Mouse (Mus musculus): ENCODE measurements at regions not wholly inside any gene's neighbourhood (a gene's known extent, or its start where the extent isn't known, plus 50 kb on each side); places are given as distances from the start of the nearest gene placed in this dataset.
"Not testable (repeated sequence)": the region's sequence is repeated elsewhere in the genome, so short reads cannot be mapped to it uniquely, and the experiment has no call there.

DNA sequence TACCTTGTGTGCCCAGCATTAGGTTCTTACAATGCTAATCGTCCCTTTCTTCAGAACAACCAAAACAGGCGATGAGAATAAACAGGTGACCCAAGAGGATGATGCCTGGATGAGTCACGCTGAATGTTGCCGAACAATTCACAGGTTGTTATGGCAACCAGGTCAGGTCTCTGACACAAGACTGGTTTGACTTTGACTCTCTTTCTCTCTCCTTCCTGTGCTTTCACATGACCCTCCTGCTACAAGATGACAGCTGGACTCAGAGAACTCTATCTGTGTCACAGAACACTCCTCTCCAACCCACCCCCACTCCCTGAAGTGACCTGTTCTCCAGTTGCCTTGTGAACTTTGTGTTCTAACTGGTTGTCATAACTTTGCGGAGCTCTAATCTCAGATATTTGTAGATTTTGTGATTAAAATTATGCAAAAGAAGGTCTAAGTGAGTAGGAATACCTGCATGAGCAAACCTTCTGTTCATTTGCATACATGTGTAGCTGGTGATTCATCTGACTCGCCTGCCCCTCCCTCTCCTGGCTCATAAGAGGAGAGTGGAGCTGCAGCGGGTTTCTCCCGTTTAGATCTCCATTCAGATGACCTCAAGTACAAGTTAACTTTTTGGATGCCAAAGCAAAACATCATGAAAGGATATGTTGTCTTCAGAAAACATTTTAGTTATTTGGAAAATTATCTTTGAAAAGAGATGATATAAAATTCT lies 126.2 kb upstream of the Nrip1 start:
- H3K36me3 ChIP-seq = no peaks in the 10 kb centered on the region
- H3K4me3 ChIP-seq = no peak overlapping the region
- H3K4me2 ChIP-seq (replicated peaks) = no peak overlapping the region
- no peak overlapping the region for H3K9ac ChIP-seq
- H3K4me1 ChIP-seq = no peaks in the 10 kb centered on the region
- no peak overlapping the region for H3K27ac ChIP-seq
- no peaks in the 10 kb centered on the region for H3K9me3 ChIP-seq
- no peaks in the 10 kb centered on the region for H3K27me3 ChIP-seq
- 68% methylated on average over 8 of the region's 8 CpGs for WGBS
- ATAC-seq (ENCODE audit: insufficient number of reproducible peaks, insufficient read depth, low FRiP score, low TSS enrichment) = no peak

DNA sequence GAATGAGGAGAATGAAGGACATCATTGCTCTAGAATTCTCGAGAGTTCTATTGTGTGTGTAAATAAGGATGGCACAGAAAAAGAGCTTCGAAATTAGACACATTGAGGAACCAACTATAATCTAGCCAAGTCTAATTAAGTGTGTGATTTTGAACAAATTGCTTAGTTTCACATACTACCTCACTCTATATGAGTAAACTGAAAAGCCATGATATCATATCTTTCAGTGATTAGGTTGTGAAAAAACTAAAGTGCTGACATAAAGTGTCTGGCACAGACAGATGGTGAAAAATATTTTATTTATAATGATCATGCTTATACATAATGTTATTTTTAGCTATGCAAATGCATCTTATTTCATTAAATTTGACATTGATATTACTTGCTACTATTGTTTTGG lies 124.6 kb upstream of the Nrip1 start:
- 80% methylated on average over 2 of the region's 2 CpGs for WGBS
- no peaks in the 10 kb centered on the region for H3K27me3 ChIP-seq
- ATAC-seq (ENCODE audit: insufficient number of reproducible peaks, insufficient read depth, low FRiP score, low TSS enrichment) = no peak
- no peak overlapping the region for H3K4me3 ChIP-seq
- H3K36me3 ChIP-seq = no peaks in the 10 kb centered on the region
- H3K4me1 ChIP-seq = no peaks in the 10 kb centered on the region
- H3K4me2 ChIP-seq (replicated peaks) = no peak overlapping the region
- H3K9me3 ChIP-seq = no peaks in the 10 kb centered on the region
- no peak overlapping the region for H3K27ac ChIP-seq
- H3K9ac ChIP-seq = no peak overlapping the region

DNA sequence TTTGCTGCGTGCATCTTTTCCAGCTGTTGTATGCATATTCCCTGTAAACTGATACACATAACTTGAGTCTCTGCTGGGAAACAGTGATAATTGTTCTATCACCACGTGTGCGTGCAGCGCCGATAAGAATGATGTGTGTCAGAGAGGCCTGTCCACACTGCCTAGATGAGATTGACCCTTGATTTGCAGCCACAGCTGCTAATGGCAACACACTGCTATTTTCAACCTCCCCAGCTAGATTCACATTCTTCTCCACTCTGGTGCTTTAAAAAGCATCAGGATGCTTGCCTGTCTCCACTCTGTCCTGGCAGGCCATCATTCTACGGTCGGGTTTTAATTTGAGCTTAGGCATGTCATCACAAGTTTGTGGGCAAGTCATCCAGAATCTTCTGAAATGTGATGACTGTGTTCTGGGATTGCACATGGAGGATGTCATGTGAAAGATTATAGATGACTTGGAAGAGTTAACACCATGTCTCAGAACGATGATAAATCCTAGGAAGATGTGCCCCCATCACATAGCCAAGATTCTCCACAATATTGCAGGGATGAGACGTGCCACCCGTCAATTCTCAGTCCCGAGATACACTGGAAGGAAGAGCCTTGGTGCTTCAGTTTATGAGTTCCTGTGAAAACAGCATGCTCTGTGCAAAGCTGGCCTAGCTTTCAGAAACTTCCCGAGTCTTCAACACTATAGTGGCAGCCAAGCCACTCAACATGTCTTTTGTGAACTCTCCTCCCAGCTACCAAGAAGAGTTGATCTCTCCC lies 123.6 kb upstream of the Nrip1 start:
- Histone ChIP-seq H3K9ac (no peak overlapping the region), H3K4me2 (replicated peaks) (no peak overlapping the region), H3K27me3 (no peaks in the 10 kb centered on the region), H3K36me3 (no peaks in the 10 kb centered on the region), H3K27ac (no peak overlapping the region), H3K4me1 (no peaks in the 10 kb centered on the region), H3K4me3 (no peak overlapping the region), H3K9me3 (no peaks in the 10 kb centered on the region)
- WGBS = 79% methylated on average over 12 of the region's 12 CpGs
- ATAC-seq (ENCODE audit: insufficient number of reproducible peaks, insufficient read depth, low FRiP score, low TSS enrichment) = no peak

DNA sequence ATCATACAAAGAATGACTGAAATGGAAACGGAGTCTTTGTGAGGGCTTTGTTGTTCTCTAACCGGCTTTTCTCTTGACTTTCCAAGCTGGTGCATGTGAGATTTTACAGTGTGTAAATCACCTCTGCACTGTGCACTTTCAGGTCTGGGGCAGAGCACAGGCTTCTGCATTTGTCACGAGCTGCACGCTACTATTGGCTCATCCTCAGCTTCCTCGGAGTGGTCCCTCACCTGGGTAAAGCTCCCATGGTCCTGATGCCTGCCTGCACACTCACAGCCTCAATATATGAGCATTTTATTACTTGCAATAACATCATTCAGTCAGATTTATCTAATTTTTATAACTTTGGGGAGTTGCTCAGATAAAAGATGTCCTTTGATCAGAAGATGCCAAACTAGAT lies 109.8 kb upstream of the Nrip1 start:
- no peaks in the 10 kb centered on the region for H3K9me3 ChIP-seq
- H3K4me3 ChIP-seq = no peak overlapping the region
- no peaks in the 10 kb centered on the region for H3K27me3 ChIP-seq
- no peak overlapping the region for H3K4me2 ChIP-seq (replicated peaks)
- WGBS = 88% methylated on average over 5 of the region's 5 CpGs
- no peak for ATAC-seq (ENCODE audit: insufficient number of reproducible peaks, insufficient read depth, low FRiP score, low TSS enrichment)
- H3K36me3 ChIP-seq = no peaks in the 10 kb centered on the region
- no peak overlapping the region for H3K27ac ChIP-seq
- H3K9ac ChIP-seq = no peak overlapping the region
- H3K4me1 ChIP-seq = no peaks in the 10 kb centered on the region

DNA sequence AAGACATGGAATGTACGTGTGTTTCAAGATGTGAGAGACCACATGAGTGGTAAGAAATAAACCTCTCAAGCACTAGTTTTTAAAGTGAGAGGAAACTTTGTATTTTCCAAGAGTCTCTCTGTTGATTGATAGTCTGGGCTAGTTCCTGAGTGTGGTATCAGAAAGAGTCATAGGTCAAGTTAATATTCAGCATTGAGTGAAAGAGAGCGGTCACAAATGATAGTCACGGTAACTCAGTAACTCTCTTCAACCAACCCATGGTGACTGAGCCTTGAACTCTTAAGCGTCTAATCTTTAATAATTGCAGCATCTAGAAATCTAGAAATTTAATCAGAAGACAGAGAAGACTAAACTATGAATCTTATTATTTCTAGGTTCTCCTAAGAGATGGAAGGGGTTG lies 108.3 kb upstream of the Nrip1 start:
- H3K9me3 ChIP-seq = no peaks in the 10 kb centered on the region
- 87% methylated on average over 4 of the region's 4 CpGs for WGBS
- no peak for ATAC-seq (ENCODE audit: insufficient number of reproducible peaks, insufficient read depth, low FRiP score, low TSS enrichment)

DNA sequence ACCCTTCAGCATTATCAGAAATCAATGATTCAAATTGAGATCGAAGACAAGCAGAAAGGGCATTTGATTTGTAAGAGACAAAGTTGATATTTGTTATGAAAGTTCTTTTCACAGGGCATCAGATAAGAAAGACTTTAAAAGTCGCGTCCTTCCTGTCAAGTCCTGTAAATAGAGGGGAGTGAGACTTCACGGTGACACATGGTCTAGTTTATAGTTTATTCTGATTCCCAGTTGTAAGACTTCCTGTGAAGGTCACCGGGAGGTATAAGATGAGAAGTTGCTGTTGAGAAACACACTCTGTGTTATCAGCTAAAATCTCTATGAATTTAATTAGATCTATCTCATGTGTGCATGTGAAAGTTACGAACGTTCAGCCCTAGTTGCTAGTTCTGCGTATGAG lies 103.8 kb upstream of the Nrip1 start:
- Histone ChIP-seq H3K4me2 (replicated peaks) (no peak overlapping the region), H3K9me3 (no peaks in the 10 kb centered on the region), H3K4me3 (no peak overlapping the region), H3K36me3 (no peaks in the 10 kb centered on the region), H3K27me3 (no peaks in the 10 kb centered on the region), H3K4me1 (no peaks in the 10 kb centered on the region), H3K9ac (no peak overlapping the region), H3K27ac (no peak overlapping the region)
- ATAC-seq (ENCODE audit: insufficient number of reproducible peaks, insufficient read depth, low FRiP score, low TSS enrichment) = no peak
- WGBS = 63% methylated on average over 8 of the region's 8 CpGs

More for the DNA sequence above, 108.3 kb upstream of the Nrip1 start:
- Histone ChIP-seq H3K36me3 (no peaks in the 10 kb centered on the region), H3K27ac (no peak overlapping the region), H3K4me2 (replicated peaks) (no peak overlapping the region), H3K4me3 (no peak overlapping the region), H3K9ac (no peak overlapping the region), H3K4me1 (no peaks in the 10 kb centered on the region), H3K27me3 (no peaks in the 10 kb centered on the region)

DNA sequence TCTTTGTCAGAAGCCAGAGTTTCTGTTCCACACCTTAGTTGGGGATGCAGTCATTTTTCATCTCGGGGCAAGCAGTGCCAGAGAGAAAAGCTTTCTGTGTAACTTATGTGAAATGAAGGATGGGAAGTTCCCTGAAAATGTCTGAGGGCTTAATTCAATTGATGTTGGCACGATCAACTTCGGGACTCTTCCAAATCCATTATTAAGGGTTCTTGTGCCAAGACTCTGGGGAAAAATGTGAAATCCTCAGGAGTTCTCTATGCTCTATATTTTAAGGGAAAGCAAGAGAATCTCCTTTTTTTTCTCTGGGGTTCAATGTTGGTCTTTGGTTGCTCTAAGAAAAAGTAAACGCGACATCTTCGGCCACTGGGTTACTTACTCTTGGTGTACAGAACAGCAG lies 100.9 kb upstream of the Nrip1 start:
- Histone ChIP-seq H3K4me2 (replicated peaks) (no peak overlapping the region), H3K9me3 (no peaks in the 10 kb centered on the region), H3K9ac (no peak overlapping the region), H3K27me3 (no peaks in the 10 kb centered on the region), H3K4me3 (no peak overlapping the region), H3K27ac (no peak overlapping the region), H3K4me1 (no peaks in the 10 kb centered on the region), H3K36me3 (no peaks in the 10 kb centered on the region)
- 85% methylated on average over 6 of the region's 6 CpGs for WGBS
- no peak for ATAC-seq (ENCODE audit: insufficient number of reproducible peaks, insufficient read depth, low FRiP score, low TSS enrichment)

DNA sequence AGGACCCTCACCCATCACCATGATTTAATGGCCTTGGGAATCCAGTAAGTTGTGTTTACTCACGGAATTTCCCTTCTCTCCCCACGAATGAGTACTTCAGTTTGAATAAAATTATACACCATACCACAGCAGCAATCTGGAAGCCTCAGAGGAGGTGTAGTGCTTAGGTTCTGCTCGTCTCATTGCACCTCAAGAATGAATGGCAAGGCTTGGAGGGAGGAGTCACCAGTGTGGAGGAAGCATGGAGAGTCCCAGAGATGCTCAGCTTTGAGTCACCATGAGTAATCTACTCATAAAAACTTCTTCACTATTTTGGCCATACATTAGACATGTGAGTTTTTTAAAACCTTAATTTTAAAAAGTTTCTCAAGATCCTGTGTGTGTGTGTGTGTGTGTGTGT lies 98.8 kb upstream of the Nrip1 start:
- Histone ChIP-seq H3K4me2 (replicated peaks) (no peak overlapping the region), H3K9ac (no peak overlapping the region), H3K4me1 (no peaks in the 10 kb centered on the region), H3K36me3 (no peaks in the 10 kb centered on the region), H3K27me3 (no peaks in the 10 kb centered on the region), H3K4me3 (no peak overlapping the region), H3K27ac (no peak overlapping the region), H3K9me3 (no peaks in the 10 kb centered on the region)
- no peak for ATAC-seq (ENCODE audit: insufficient number of reproducible peaks, insufficient read depth, low FRiP score, low TSS enrichment)
- 81% methylated on average over 3 of the region's 3 CpGs for WGBS

DNA sequence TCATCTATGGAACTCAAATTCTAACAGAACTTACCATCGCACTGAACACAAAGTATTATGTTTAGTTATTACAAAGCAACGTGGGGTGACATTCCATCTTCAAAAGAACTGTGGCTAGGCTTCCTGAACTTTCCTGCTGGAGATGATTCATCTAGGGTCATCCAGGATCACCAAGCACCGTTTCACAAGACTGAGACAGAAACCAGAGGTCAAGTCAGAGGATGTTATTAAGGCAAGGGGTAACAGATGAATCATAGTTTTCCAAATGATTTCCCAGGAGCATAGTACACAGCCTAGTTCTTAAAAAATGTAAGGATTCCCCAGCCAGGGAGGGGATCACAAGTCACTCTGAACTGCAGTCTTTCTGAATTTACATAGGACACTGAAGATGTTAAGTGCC lies 97.5 kb upstream of the Nrip1 start:
- 59% methylated on average over 3 of the region's 3 CpGs for WGBS
- H3K27me3 ChIP-seq = no peaks in the 10 kb centered on the region
- no peak overlapping the region for H3K9ac ChIP-seq
- H3K4me1 ChIP-seq = no peaks in the 10 kb centered on the region
- H3K27ac ChIP-seq = no peak overlapping the region
- ATAC-seq (ENCODE audit: insufficient number of reproducible peaks, insufficient read depth, low FRiP score, low TSS enrichment) = no peak
- no peaks in the 10 kb centered on the region for H3K36me3 ChIP-seq
- H3K4me2 ChIP-seq (replicated peaks) = no peak overlapping the region
- H3K4me3 ChIP-seq = no peak overlapping the region
- H3K9me3 ChIP-seq = no peaks in the 10 kb centered on the region

DNA sequence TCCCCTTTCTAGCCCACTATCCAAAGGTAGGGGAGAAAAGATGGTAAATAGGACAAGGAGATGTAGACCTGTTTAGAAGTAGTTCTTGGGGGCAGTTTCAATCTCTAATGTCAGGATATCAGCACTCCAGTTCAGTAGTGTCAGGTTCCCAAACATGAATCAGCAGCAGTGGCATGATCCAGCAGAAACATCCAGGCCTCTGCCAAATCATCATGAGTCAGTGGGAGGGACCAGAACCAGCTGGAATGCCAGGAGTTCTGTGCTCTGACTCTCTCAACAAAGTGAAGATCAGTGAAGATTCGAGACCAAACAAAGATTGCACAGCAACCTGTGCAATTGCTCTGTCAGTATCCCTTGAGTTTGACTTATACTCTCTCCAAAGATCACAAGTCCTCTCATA lies 85.9 kb upstream of the Nrip1 start:
- Histone ChIP-seq H3K36me3 (no peaks in the 10 kb centered on the region), H3K4me3 (no peak overlapping the region), H3K27ac (no peak overlapping the region), H3K4me1 (no peaks in the 10 kb centered on the region), H3K27me3 (no peaks in the 10 kb centered on the region), H3K9ac (no peak overlapping the region), H3K9me3 (no peaks in the 10 kb centered on the region), H3K4me2 (replicated peaks) (no peak overlapping the region)
- WGBS = 84% methylated on average over 1 of the region's 1 CpGs
- ATAC-seq (ENCODE audit: insufficient number of reproducible peaks, insufficient read depth, low FRiP score, low TSS enrichment) = no peak

DNA sequence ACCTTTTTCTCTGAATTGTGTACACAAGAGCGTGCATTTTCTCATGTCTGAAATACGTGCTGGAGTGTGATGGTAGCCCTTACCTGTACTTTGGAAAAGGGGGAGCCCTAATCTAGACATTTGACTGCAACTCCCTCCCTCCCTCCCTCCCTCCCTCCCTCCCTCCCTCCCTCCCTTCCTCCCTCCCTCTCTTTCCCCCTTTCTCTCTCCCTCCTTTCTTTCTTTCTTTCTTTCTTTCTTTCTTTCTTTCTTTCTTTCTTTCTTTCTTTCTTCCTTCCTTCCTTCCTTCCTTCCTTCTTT lies 82.6 kb upstream of the Nrip1 start:
- H3K36me3 ChIP-seq; H3K9me3 ChIP-seq; H3K9ac ChIP-seq; H3K27me3 ChIP-seq; H3K27ac ChIP-seq; H3K4me3 ChIP-seq; ATAC-seq (ENCODE audit: insufficient number of reproducible peaks, insufficient read depth, low FRiP score, low TSS enrichment); H3K4me2 ChIP-seq (replicated peaks); H3K4me1 ChIP-seq: not testable (repeated sequence)
- 87% methylated on average over 2 of the region's 2 CpGs for WGBS

DNA sequence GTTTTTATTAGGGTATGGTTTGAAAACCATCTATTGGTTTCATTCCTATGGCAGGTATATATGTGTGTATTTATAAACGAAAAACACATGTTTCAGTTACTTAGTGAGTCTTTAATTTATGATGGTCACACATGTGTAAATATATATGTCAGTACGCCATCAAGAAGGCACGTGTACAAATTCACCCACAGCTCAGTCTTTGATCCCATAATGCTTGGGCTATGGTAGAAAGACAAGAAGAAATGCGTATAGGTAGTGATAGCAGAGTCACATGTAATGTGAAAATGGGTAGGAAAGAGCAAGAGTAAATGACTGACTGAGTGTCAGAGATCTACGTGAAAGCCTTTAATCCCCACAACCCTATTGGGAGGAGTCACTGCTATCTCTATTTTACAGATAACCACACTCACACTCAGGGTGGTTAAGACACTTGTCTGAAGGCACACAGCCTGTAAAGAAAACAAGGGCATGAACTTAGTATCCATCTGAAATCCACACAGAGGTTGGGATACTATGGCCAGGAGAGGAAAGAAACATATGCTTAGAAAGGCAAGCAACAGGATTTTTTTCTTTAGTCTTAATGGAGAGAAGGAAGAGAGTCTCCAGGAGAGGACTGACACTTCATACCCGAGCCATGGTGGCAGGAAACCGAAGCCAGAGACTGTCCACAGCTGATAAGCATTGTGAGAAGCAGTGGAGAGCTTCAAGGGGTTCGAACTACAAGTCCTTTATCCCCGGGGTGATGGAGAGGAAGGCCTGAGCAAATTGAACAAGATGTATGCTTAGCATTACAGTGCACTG lies 82.1 kb upstream of the Nrip1 start:
- no peak for ATAC-seq (ENCODE audit: insufficient number of reproducible peaks, insufficient read depth, low FRiP score, low TSS enrichment)
- H3K4me3 ChIP-seq = no peak overlapping the region
- no peak overlapping the region for H3K27ac ChIP-seq
- H3K36me3 ChIP-seq = no peaks in the 10 kb centered on the region
- H3K9me3 ChIP-seq = no peaks in the 10 kb centered on the region; the same call in 1 of the 2 replicates
- no peak overlapping the region for H3K4me2 ChIP-seq (replicated peaks)
- WGBS = 72% methylated on average over 9 of the region's 9 CpGs
- H3K27me3 ChIP-seq = no peaks in the 10 kb centered on the region
- no peak overlapping the region for H3K9ac ChIP-seq
- H3K4me1 ChIP-seq = peaks cover 4% of the 10 kb centered on the region; the same call in 1 of the 2 replicates

Measured in embryonic facial prominence, embryonic 12.5 days (tissue).